Mouse (Mus musculus) Patski (cell line): ENCODE results near the gene Carmil2. TPM values are rescaled to one million over a fixed set of nuclear protein-coding genes. Genes with fewer than 3 reads are reported as not detected.
A peak's percentile ranks its signal among the peaks of the same experiment; 100 is the strongest.

Source experiments
- ATAC-seq: fragments of 100-300 bp; one replicate; pipeline ENCODE4 v1.8.0; 2021
- CTCF ChIA-PET: fragments of 350-600 bp; sonication (Branson Sonifier 250); formaldehyde crosslinking; loops from one replicate; lab custom pipeline; 2022; ENCODE audit warnings: inconsistent platforms; lab: Charles Lee
- POLR2A ChIA-PET: fragments of 350-600 bp; sonication (Branson Sonifier 250); formaldehyde crosslinking; loops from one replicate; lab custom pipeline; 2022; ENCODE audit warnings: antibody characterized with exemption, inconsistent platforms; lab: Charles Lee
- DNase-seq: peaks from one replicate; pipeline ENCODE4 v3.0.0-alpha.2; 2011; ENCODE audit warnings: low read depth, low spot score
- H3K27me3 ChIP-seq: fragments of 371-371 bp; one replicate; pipeline ENCODE4 v1.5.1; 2021
- CTCF ChIP-seq: fragments of 100-300 bp; IDR thresholded peaks from one replicate; pipeline ENCODE4 v1.5.1; 2021
- in situ Hi-C: fragments of 300-500 bp; cut with MboI; formaldehyde crosslinking; loops from 3 replicates; pipeline ENCODE4 v1.11.1; 2018; ENCODE audit warnings: low pct_unique_long_range_greater_than_20kb, mixed read lengths
- polyA plus RNA-seq: library from polyadenylated mRNA; unstranded; gene quantifications from one replicate; pipeline ENCODE4 v1.2.3, GENCODE M21; 2021

Gene Carmil2
- polyA plus RNA-seq: 0.44 TPM

DNA sequence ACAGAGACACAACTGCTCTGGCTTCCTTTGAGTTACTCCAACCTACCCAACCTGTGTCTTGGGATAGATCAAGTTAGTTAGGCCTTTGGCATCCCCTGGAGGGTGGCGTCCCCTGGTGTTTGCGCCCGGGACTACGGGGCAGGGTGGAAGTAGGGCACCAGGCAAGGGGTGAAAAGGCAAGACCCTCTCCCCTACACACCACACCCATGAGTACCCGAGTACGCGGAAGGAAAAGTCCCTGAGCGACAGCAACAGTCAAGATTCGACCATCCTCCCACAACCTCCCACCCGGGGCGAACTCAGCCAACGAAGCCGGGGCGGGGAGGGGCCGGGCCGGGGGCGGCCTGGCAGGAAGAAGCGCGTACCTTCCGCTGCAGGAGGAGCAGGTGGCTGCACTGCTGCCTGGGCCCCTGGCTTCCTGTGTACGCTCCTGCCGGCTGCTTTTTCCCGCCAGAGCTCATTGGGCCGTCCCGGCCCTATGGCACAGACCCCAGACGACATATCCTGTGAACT lies at the start of gene Carmil2:
Carmil2 (plus strand) TSS at position 479 of the 513 bp plus-strand sequence.
- H3K27me3 ChIP-seq: no peaks in the 10 kb centered on the region
- ChIA-PET POLR2A (no interaction called here), CTCF (no interaction called here)
- ATAC-seq (no peak), DNase-seq (no peak)
- TF ChIP-seq CTCF: no peak
- in situ Hi-C loops: no loop called here

DNA sequence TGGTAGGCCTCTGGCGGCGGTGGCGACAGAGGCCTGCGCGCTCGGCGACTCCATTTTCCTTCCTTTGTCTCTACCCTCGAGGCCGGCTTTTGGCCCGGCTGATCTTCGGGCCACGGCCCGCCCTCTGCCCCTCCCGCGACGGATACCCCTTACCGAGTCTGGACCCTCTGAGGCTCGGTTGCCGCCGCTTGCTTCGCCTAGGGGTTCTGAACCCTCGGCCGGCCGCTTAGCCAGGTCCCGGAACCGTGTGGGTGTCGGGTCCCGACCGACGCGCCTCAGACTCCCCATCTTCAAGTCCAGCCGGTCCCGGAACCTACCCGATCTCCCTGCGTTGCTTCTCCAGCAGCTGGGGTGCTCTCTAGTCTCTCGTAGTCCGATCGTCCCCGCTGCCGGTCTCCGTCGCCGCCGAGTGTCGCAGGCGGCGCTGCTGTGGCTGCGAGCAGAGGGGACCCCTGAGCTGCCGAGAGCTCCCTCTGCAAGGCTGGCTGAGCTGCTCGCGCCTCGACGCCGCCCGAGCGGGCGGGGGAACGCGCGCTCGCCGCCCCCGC lies 49.0 kb upstream of the Carmil2 start, which contains the start of gene Agrp:
Agrp (minus strand) TSS at position 431 of the 548 bp plus-strand sequence.
- CTCF ChIA-PET: interaction anchor here (0.9 to 1.9 kb wide), 5 partner anchors 11 to 34 kb away, joined by 3 to 11 read pairs (median 4); no protein-coding TSS in a partner anchor
- in situ Hi-C loops: no loop called here
- no peak for TF ChIP-seq CTCF
- POLR2A ChIA-PET: interaction anchor here (1.0 to 1.4 kb wide), 4 partner anchors 9 to 43 kb away, joined by 3 read pairs; no protein-coding TSS in a partner anchor
- no peaks in the 10 kb centered on the region for H3K27me3 ChIP-seq
- DNase-seq (no peak), ATAC-seq (peak; percentile 7)

DNA sequence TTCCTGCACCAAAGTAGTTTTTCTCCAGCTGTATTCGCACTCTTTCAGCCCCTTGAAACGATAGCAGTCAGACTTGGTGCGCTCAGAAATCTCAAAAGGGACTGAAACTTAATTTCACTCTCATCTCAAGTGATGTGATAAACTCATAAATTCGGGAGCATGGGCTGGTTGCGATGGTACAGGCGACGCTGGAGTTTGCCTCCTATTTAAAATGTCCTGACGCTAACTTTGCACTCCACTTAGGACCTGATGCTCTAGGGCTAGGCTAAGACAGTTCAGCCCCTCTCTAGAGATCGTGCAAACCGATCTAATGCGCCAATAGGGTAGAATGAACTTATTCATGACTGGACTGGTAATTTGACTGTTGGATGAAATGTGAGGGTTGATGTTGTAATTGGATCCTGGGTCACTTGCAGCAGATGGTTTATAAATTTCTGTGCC lies 48.5 kb upstream of the Carmil2 start:
- no peak for DNase-seq
- ChIA-PET CTCF (interaction anchor here (1.3 to 1.9 kb wide), 3 partner anchors 11 to 23 kb away, joined by 4 to 11 read pairs (median 5); no protein-coding TSS in a partner anchor), POLR2A (interaction anchor here (0.6 to 1.2 kb wide), 5 partner anchors 9 to 129 kb away, joined by 3 to 5 read pairs (median 3); partner anchors contain the start of gene Atp6v0d1)
- H3K27me3 ChIP-seq: no peaks in the 10 kb centered on the region
- in situ Hi-C loops: no loop called here
- ATAC-seq: no peak
- no peak for TF ChIP-seq CTCF

DNA sequence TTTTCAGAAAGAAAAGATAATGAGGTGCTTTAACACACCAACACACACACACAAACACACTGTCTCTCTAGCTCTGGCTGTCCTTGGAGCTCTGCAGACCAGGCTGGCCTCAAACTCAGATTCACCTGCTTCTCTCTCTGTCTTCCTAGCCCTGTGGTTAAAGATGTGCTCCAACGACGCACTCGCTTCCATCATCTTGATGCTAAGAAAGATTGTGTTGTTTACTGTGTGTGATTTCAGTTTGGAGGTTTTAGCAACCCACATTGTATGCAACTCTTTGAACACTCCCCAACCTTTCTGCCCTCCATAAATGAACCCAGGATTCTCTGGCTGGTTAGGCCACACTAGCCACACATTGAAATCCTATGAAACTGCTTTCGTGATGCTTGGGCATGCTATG lies 47.6 kb upstream of the Carmil2 start:
- DNase-seq (no peak), ATAC-seq (no peak)
- POLR2A ChIA-PET: interaction anchor here (0.8 to 1.2 kb wide), 2 partner anchors 72 to 128 kb away, joined by 3 to 4 read pairs; partner anchors contain the start of gene Atp6v0d1
- in situ Hi-C loops: no loop called here
- no peaks in the 10 kb centered on the region for H3K27me3 ChIP-seq
- no peak for TF ChIP-seq CTCF
- CTCF ChIA-PET: interaction anchor here (1.3 to 1.9 kb wide), 2 partner anchors 15 to 22 kb away, joined by 4 to 11 read pairs; no protein-coding TSS in a partner anchor

DNA sequence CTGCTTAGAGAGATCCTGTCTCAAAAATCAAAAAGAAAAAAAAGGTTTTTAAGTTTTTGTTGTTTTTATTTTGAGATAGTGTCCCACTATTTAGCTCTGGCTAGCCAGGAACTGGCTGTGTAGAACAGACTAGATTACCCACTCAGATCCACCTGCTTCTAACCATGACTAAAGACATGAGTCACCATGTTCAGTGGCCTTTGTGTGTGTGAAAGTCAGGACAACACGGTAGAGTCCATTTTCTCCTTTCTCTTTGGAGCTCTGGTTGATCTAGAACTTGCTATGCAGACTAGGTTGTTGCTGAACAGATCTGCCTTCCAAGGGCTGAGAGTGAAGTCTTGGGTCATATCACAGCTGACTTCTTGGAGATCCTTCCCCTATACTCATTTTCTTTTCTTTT lies 46.2 kb upstream of the Carmil2 start:
- ChIA-PET POLR2A (interaction anchor here (0.6 to 0.7 kb wide), 2 partner anchors 19 to 74 kb away, joined by 3 to 4 read pairs; partner anchors contain the start of gene Atp6v0d1), CTCF (no interaction called here)
- H3K27me3 ChIP-seq: no peaks in the 10 kb centered on the region
- DNase-seq (no peak), ATAC-seq (no peak)
- no peak for TF ChIP-seq CTCF
- in situ Hi-C loops: no loop called here

DNA sequence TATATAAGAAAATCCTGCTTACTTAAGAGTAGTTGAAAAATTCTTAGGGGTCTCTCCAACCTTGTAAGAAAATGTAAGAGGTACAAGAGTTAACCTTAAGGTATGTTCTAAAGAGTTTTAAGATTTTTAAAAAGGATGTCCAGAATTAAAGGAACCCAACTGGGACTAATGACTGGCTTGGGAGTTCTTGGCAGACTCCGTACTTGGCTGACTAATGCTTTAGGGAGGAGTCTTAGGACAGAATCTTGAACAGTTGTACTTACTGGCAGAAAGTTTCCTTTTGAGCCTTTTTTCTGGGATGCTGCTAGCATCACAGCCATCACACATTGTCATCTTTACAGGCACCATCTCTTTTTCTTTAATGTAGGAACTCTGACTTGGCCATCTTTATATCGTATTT lies 45.6 kb upstream of the Carmil2 start:
- CTCF ChIA-PET: no interaction called here
- POLR2A ChIA-PET: no interaction called here
- TF ChIP-seq CTCF: no peak
- in situ Hi-C loops: no loop called here
- ATAC-seq (no peak), DNase-seq (no peak)
- no peaks in the 10 kb centered on the region for H3K27me3 ChIP-seq

DNA sequence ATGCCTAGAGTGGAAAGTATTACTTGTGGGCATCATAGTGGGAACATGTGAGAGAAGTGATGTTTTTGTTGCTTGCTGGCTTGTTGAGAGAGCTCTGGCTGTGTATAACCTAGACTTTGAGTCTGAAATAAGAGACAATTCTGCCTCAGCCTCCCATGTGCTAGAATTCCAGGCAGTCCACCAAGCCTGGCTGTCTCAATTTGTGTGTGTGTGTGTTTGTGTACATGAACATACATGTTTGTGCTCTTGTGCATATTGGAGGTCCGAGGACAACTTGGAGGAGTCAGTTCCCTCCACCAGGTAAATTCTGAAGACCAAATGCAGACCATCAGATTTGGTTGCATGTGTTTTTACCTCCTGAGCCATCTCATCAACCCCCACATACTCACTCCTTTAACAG lies 40.9 kb upstream of the Carmil2 start:
- ChIA-PET POLR2A (no interaction called here), CTCF (no interaction called here)
- no peak for ATAC-seq
- DNase-seq: no peak
- no peaks in the 10 kb centered on the region for H3K27me3 ChIP-seq
- TF ChIP-seq CTCF: no peak
- in situ Hi-C loops: no loop called here

DNA sequence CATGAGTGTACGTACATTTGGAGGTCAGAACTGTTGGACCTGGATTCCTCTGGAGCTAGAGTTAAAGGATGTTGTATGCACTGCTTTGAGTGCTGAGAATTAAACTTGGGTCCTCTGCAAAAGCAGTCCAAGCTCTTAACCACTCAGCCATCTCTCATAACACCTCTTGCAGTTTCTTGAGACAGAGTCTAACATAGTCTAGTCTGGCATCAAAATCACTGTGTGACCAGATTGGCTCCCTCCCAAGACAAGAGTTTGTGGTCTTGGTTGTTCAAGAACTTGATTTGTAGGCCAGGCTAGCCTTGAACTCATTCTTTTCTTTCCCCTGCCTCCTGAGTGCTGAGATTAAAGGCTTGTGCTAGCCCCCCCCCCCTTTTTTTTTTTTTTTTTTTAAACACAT lies 37.1 kb upstream of the Carmil2 start:
- TF ChIP-seq CTCF: no peak
- DNase-seq: no peak
- POLR2A ChIA-PET: interaction anchor here (1.2 kb wide), 1 partner anchor 22 kb away, joined by 3 read pairs; no protein-coding TSS in a partner anchor
- CTCF ChIA-PET: interaction anchor here (0.9 to 5.0 kb wide), 5 partner anchors 9 to 27 kb away, joined by 3 to 23 read pairs (median 5); partner anchors contain the start of gene Agrp
- no peak for ATAC-seq
- no peaks in the 10 kb centered on the region for H3K27me3 ChIP-seq
- in situ Hi-C loops: no loop called here

DNA sequence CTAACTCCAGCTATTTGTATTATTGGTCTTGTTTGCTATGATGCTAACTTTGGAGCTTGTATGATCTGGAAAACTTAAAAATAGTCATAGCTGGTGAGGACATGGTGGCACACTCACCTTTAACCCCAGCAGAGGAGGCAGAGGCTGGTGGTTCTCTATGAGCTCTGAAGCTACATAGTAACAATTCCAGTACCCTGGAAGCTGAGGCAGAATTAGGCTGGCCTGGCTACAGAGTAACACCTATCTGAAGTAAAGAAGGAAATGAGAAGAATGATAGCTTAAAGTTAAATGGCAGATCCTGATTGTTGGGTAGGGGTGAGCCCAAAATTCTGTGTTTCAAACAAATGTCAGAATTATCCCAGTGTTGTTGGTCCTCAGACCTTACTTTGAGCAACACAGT lies 28.4 kb upstream of the Carmil2 start:
- in situ Hi-C loops: no loop called here
- TF ChIP-seq CTCF: no peak
- no peaks in the 10 kb centered on the region for H3K27me3 ChIP-seq
- ATAC-seq (no peak), DNase-seq (no peak)
- ChIA-PET CTCF (interaction anchor here (0.7 to 2.3 kb wide), 4 partner anchors 9 to 21 kb away, joined by 3 to 8 read pairs (median 3); partner anchors contain the start of gene Agrp), POLR2A (interaction anchor here (0.7 to 1.0 kb wide), 2 partner anchors 10 to 85 kb away, joined by 3 read pairs; no protein-coding TSS in a partner anchor)

DNA sequence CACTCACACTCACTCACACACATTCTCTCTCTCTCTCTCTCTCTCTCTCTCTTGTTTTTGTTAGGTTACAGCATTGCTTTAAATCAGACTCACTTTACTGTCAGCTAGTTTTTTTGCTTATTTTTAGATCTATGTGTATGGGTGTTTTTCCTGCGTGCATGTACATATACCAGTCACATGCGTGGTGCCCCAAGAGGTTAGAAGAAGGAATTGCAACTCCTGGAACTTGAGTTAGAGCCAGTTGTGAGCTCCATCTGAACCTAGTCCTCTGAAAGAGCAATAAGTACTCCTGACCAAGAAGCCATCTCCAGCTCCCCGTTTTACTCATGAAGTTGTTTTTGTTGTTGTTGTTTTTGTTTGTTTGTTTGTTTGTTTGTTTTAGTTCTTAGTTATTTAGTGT lies 24.9 kb upstream of the Carmil2 start:
- no peaks in the 10 kb centered on the region for H3K27me3 ChIP-seq
- DNase-seq: no peak
- ChIA-PET POLR2A (interaction anchor here (1.2 kb wide), 1 partner anchor 9 kb away, joined by 3 read pairs; no protein-coding TSS in a partner anchor), CTCF (interaction anchor here (1.0 to 3.0 kb wide), 7 partner anchors 10 to 397 kb away, joined by 3 to 23 read pairs (median 10); partner anchors contain the start of genes Agrp and Nfatc3)
- in situ Hi-C loops: no loop called here
- TF ChIP-seq CTCF: peak; percentile 65
- ATAC-seq: no peak

DNA sequence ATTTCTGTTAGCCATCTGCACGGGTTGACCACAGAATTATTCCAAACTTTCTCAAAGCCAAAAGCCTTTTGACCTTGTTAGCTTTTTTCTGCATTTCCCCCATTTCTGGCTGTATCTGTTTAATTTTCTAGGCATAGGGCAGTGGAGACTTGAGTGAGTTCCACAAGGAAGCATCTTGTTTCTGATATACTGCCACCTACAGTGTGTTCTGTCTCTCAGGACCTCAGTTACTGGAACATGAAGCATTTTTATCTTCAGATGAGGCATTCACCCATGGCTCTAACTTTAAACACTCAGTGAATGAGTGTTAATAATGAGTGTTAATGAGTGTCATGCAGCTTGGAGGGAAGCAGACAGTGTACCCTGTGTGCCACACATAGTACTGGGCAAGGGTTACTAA lies 8.2 kb upstream of the Carmil2 start:
- ATAC-seq (no peak), DNase-seq (no peak)
- no peaks in the 10 kb centered on the region for H3K27me3 ChIP-seq
- ChIA-PET CTCF (interaction anchor here (1.4 to 2.3 kb wide), 3 partner anchors 10 to 56 kb away, joined by 4 to 7 read pairs (median 6); no protein-coding TSS in a partner anchor), POLR2A (interaction anchor here (0.6 kb wide), 1 partner anchor 40 kb away, joined by 5 read pairs; no protein-coding TSS in a partner anchor)
- TF ChIP-seq CTCF: peak; percentile 36
- in situ Hi-C loops: no loop called here
